Comparison of ENCODE assay signal across 25 mouse cellular contexts in genomic region chr13:55871410-55871809, GRCm38 (mm10). TPM values are rescaled to one million over a fixed set of nuclear protein-coding genes. Genes with fewer than 3 reads are reported as not detected.
DNase-seq lines count a peak whose midpoint lies in the region; ATAC-seq and TF ChIP-seq lines count a peak whose summit lies in the region.
"Had no signal": no experiment of that assay in that cellular context is flagged by ENCODE, and none has a peak within 500 bp of the region (broad histone marks: within the 10 kb centered on the region; RNA-seq: fewer than 3 reads in every experiment).

No protein-coding gene starts in this region.

- no peaks in the 10 kb centered on the region for H3K36me3 ChIP-seq in kidney, postnatal 0 days (ENCODE audit: insufficient read depth, low read length)
- no peaks in the 10 kb centered on the region for H3K36me3 ChIP-seq in lung, postnatal 0 days (ENCODE audit: insufficient read depth, low read length)
- no peaks in the 10 kb centered on the region for H3K36me3 ChIP-seq in hindbrain, embryonic 11.5 days (ENCODE audit: control insufficient read depth, insufficient read depth, low read length)
- H3K36me3 ChIP-seq: embryonic facial prominence, embryonic 13.5 days; forebrain, embryonic 12.5 days; heart, embryonic 12.5 days; hindbrain, embryonic 12.5 days had no signal

- no peak for ATAC-seq in kidney, postnatal 0 days (replicated peaks; ENCODE audit: low FRiP score, low read depth)
- no peak for ATAC-seq in lung, postnatal 0 days
- no peak for ATAC-seq in hindbrain, embryonic 11.5 days (ENCODE audit: low FRiP score)
- ATAC-seq: CD4-positive, CD25-positive, alpha-beta regulatory T cell, adult 4 months; forebrain, embryonic 16.5 days; hindbrain, embryonic 16.5 days had no signal

- no peaks in the 10 kb centered on the region for H3K27me3 ChIP-seq in kidney, postnatal 0 days (ENCODE audit: insufficient read depth, low read length)
- no peaks in the 10 kb centered on the region for H3K27me3 ChIP-seq in lung, postnatal 0 days (replicated peaks; ENCODE audit: insufficient read depth, low read length)
- H3K27me3 ChIP-seq in hindbrain, embryonic 11.5 days (ENCODE audit: control insufficient read depth, insufficient read depth, low read length): no peaks in the 10 kb centered on the region
- H3K27me3 ChIP-seq: embryonic facial prominence, embryonic 13.5 days; heart, embryonic 12.5 days had no signal

- no peak overlapping the region for H3K9ac ChIP-seq in kidney, postnatal 0 days (ENCODE audit: low read depth, low read length)
- H3K9ac ChIP-seq in lung, postnatal 0 days (replicated peaks; ENCODE audit: low read depth): no peak overlapping the region
- no peak overlapping the region for H3K9ac ChIP-seq in hindbrain, embryonic 11.5 days (ENCODE audit: low read depth, low read length)
- H3K9ac ChIP-seq: embryonic facial prominence, embryonic 13.5 days; forebrain, embryonic 12.5 days; heart, embryonic 12.5 days; hindbrain, embryonic 12.5 days had no signal

- intact Hi-C loops in left cerebral cortex, adult 2 months (cut with DNase I): no loop called here

- H3K27ac ChIP-seq in kidney, postnatal 0 days: no peak overlapping the region
- no peak overlapping the region for H3K27ac ChIP-seq in lung, postnatal 0 days (ENCODE audit: low read length)
- H3K27ac ChIP-seq in left cerebral cortex, adult 2 months: no peak overlapping the region
- H3K27ac ChIP-seq in hindbrain, embryonic 11.5 days (ENCODE audit: low read depth, low read length): no peak overlapping the region
- H3K27ac ChIP-seq: embryonic facial prominence, embryonic 13.5 days; forebrain, embryonic 12.5 days; gastrocnemius, adult 2 months; hindbrain, embryonic 12.5 days had no signal

- peak; percentile 10; the same call in 1 of the 2 replicates for TF ChIP-seq CTCF in kidney, postnatal 0 days (IDR thresholded peaks at IDR 0.05; ENCODE audit: low read depth)
- TF ChIP-seq CTCF in lung, postnatal 0 days (IDR thresholded peaks at IDR 0.05): 0 out of 2 replicates have a peak, but pooled peaks have one; percentile 23
- no peak; the same call in 1 of the 2 replicates for TF ChIP-seq CTCF in left cerebral cortex, adult 2 months (IDR thresholded peaks at IDR 0.05)

- no peak overlapping the region for H3K4me3 ChIP-seq in kidney, postnatal 0 days (replicated peaks; ENCODE audit: low read depth, low read length)
- no peak overlapping the region for H3K4me3 ChIP-seq in lung, postnatal 0 days (ENCODE audit: low read depth, low read length)
- H3K4me3 ChIP-seq in left cerebral cortex, adult 2 months: no peak overlapping the region
- H3K4me3 ChIP-seq in hindbrain, embryonic 11.5 days (ENCODE audit: low read depth, low read length): no peak overlapping the region
- H3K4me3 ChIP-seq: embryonic facial prominence, embryonic 13.5 days; forebrain, embryonic 12.5 days; gastrocnemius, adult 2 months; heart, embryonic 12.5 days; hindbrain, embryonic 12.5 days had no signal

- TF ChIP-seq EP300 in lung, postnatal 0 days (IDR thresholded peaks at IDR 0.05): no peak

- H3K4me2 ChIP-seq in kidney, postnatal 0 days (ENCODE audit: low read length): no peak overlapping the region
- H3K4me2 ChIP-seq in lung, postnatal 0 days (replicated peaks; ENCODE audit: low read depth, low read length): no peak overlapping the region
- H3K4me2 ChIP-seq in hindbrain, embryonic 11.5 days (replicated peaks; ENCODE audit: low read depth, low read length): no peak overlapping the region
- H3K4me2 ChIP-seq: embryonic facial prominence, embryonic 13.5 days; forebrain, embryonic 12.5 days; heart, embryonic 12.5 days; hindbrain, embryonic 12.5 days had no signal

- H3K4me1 ChIP-seq in kidney, postnatal 0 days (replicated peaks; ENCODE audit: insufficient read depth, low read length): no peaks in the 10 kb centered on the region
- no peaks in the 10 kb centered on the region for H3K4me1 ChIP-seq in lung, postnatal 0 days (ENCODE audit: insufficient read depth, low read depth, low read length)
- no peaks in the 10 kb centered on the region for H3K4me1 ChIP-seq in hindbrain, embryonic 11.5 days (replicated peaks; ENCODE audit: control insufficient read depth, insufficient read depth, low read length)
- H3K4me1 ChIP-seq: embryonic facial prominence, embryonic 13.5 days had no signal

- WGBS in kidney, postnatal 0 days: 83% methylated on average over 7 of the region's 7 CpGs
- WGBS in lung, postnatal 0 days: 66% methylated on average over 7 of the region's 7 CpGs
- 83% methylated on average over 7 of the region's 7 CpGs for WGBS in hindbrain, embryonic 11.5 days

- no peak for DNase-seq in kidney, postnatal 0 days (ENCODE audit: low spot score)
- DNase-seq in kidney, postnatal 36 days: no peak
- no peak for DNase-seq in lung, postnatal 0 days (ENCODE audit: low spot score)
- no peak for DNase-seq in lung, postnatal 25 days (ENCODE audit: low spot score)
- peak; percentile 41 for DNase-seq in ZHBTc4 (ENCODE audit: low read depth, low spot score)
- DNase-seq in left cerebral cortex, adult 2 months (ENCODE audit: extremely low spot score in 1 of 2, low spot score in 2 of 2): no peak
- DNase-seq in hindbrain, embryonic 11.5 days (ENCODE audit: low spot score): no peak
- DNase-seq: adrenal gland, postnatal 10 days; B cell, adult 2 months; cerebellum, adult 11-12 months; cerebellum, adult 9-10 months; cerebellum, postnatal 36 days; gastrocnemius, adult 2 months; gastrocnemius, postnatal 25 days had no signal

- H3K9me3 ChIP-seq in kidney, postnatal 0 days (replicated peaks; ENCODE audit: low read length): no peaks in the 10 kb centered on the region
- no peaks in the 10 kb centered on the region for H3K9me3 ChIP-seq in lung, postnatal 0 days (ENCODE audit: low read length)
- peaks cover 2% of the 10 kb centered on the region; the same call in 1 of the 2 replicates for H3K9me3 ChIP-seq in hindbrain, embryonic 11.5 days (ENCODE audit: control insufficient read depth, low read length)
- H3K9me3 ChIP-seq: hindbrain, embryonic 12.5 days had no signal

RNA-seq across cellular contexts. Expression of gene Pitx1, which starts 35.4 kb away (rescaled TPM):
- polyA plus RNA-seq in kidney, postnatal 0 days (2015; fragmentation: Nextera tagmentation; extraction: Ambion mirVana): 0.08 TPM in 1 of 2 replicates, not detected in the other
- polyA plus RNA-seq in lung, postnatal 0 days (2015; fragmentation: Nextera tagmentation; extraction: Ambion mirVana): not detected in 2 replicates
- total RNA-seq in left cerebral cortex, adult 2 months (2021): not detected
- 0.25 and 0.43 TPM in 2 replicates for polyA plus RNA-seq in hindbrain, embryonic 11.5 days (2014; fragmentation: Nextera tagmentation; extraction: Ambion mirVana)
- total RNA-seq: adrenal gland, postnatal 10 days; granulocyte monocyte progenitor cell, adult 5-6 weeks; heart, adult 8-10 months; heart, postnatal 25 days had no signal
- polyA plus RNA-seq: CD4-positive, CD25-positive, alpha-beta regulatory T cell, adult 4 months; forebrain, embryonic 16.5 days; frontal cortex, adult 2 months; hindbrain, embryonic 16.5 days had no signal
